ENCODE assay signal across 8 mouse cellular contexts in the genomic region with DNA sequence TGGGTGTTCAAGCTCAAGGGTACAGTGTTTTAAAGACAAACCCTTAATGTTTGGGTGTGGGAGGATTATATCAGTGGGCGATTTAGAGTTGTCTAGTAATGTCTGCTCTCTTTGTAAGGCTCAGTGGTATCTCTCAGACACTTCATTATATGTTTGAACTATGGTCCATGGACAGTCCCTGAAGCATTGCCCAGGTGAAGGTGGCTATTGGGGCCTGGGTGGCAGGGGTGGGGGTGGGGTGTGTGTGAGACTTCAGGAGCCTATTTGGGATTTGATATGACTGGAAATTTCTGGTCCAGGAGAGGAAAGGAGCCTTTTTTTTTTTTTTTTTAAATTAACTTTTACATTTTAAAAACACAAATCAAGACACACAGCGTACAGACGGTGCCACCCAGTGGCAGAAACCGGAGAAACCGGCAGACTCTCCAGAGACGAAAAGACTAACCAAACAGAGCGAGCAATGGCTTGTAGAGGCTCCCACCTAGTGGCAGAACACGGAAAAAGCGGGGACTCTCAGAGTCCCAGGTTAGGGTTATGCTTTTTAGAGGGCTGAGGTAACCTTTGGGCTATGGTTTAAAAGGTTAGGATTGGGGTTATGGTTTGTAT. TPM values are rescaled to one million over a fixed set of nuclear protein-coding genes. Genes with fewer than 3 reads are reported as not detected.
DNase-seq lines count a peak whose midpoint lies in the region; ATAC-seq and TF ChIP-seq lines count a peak whose summit lies in the region.

No protein-coding gene starts in this region.

- no peaks in the 10 kb centered on the region for H3K36me3 ChIP-seq in forebrain, embryonic 14.5 days (ENCODE audit: control insufficient read depth, insufficient read depth, low read length)
- no peaks in the 10 kb centered on the region for H3K36me3 ChIP-seq in thymus, adult 2 months (ENCODE audit: control insufficient read depth, insufficient read depth, low read length)

- no peak overlapping the region for H3K27ac ChIP-seq in forebrain, embryonic 14.5 days (ENCODE audit: low read depth, low read length)
- no peak overlapping the region for H3K27ac ChIP-seq in thymus, adult 2 months (ENCODE audit: control insufficient read depth, insufficient read depth, low read length)

- peak; percentile 86 for TF ChIP-seq CTCF in lung, adult 2 months (IDR thresholded peaks at IDR 0.05; ENCODE audit: insufficient read depth, low read length)
- peak; percentile 70; the same call in 1 of the 2 replicates for TF ChIP-seq CTCF in thymus, adult 2 months (IDR thresholded peaks at IDR 0.05; ENCODE audit: borderline replicate concordance, control insufficient read depth, extremely low read depth, insufficient read depth, low read length, poor library complexity)

- intact Hi-C loops in heart, postnatal 36 days (cut with DNase I), result loop anchor here (1.0 to 10.0 kb wide), 2 partner anchors 45 to 244 kb away; no protein-coding TSS in a partner anchor

- peak; percentile 94 for ATAC-seq in forebrain, embryonic 14.5 days

- WGBS in forebrain, embryonic 14.5 days, result 3% methylated on average over 9 of the region's 9 CpGs
- 2% methylated on average over 9 of the region's 9 CpGs for WGBS in lung, adult 2 months
- 4% methylated on average over 9 of the region's 9 CpGs for WGBS in thymus, adult 2 months

- H3K9ac ChIP-seq in forebrain, embryonic 14.5 days (ENCODE audit: low read length), result no peak overlapping the region

- no peaks in the 10 kb centered on the region for H3K9me3 ChIP-seq in forebrain, embryonic 14.5 days (replicated peaks; ENCODE audit: control insufficient read depth, low read length)

- no peak for TF ChIP-seq POLR2A in lung, adult 2 months (IDR thresholded peaks at IDR 0.05; ENCODE audit: borderline replicate concordance, extremely low read depth, low read depth, low read length)
- TF ChIP-seq POLR2A in thymus, adult 2 months (IDR thresholded peaks at IDR 0.05; ENCODE audit: control insufficient read depth, extremely low read depth, insufficient read depth, low read length, poor library complexity), result no peak

- no peaks in the 10 kb centered on the region for H3K4me1 ChIP-seq in forebrain, embryonic 14.5 days (ENCODE audit: control insufficient read depth, insufficient read depth, low read length)
- H3K4me1 ChIP-seq in lung, adult 2 months (ENCODE audit: control insufficient read depth, insufficient read depth, low read length), result no peaks in the 10 kb centered on the region
- peaks cover 3% of the 10 kb centered on the region for H3K4me1 ChIP-seq in thymus, adult 2 months (replicated peaks; ENCODE audit: control insufficient read depth, insufficient read depth, low read length)

- H3K4me3 ChIP-seq in forebrain, embryonic 14.5 days (ENCODE audit: low read depth, low read length), result no peak overlapping the region
- no peak overlapping the region for H3K4me3 ChIP-seq in lung, adult 2 months (replicated peaks; ENCODE audit: extremely low read depth, low read depth, low read length)
- H3K4me3 ChIP-seq in thymus, adult 2 months (ENCODE audit: control insufficient read depth, insufficient read depth, low read length), result no peak overlapping the region

- no peaks in the 10 kb centered on the region for H3K27me3 ChIP-seq in forebrain, embryonic 14.5 days (replicated peaks; ENCODE audit: control insufficient read depth, insufficient read depth, low read length)
- no peaks in the 10 kb centered on the region for H3K27me3 ChIP-seq in thymus, adult 2 months (ENCODE audit: control insufficient read depth, insufficient read depth, low read length)

- H3K4me2 ChIP-seq in forebrain, embryonic 14.5 days (ENCODE audit: low read length), result no peak overlapping the region

- peak; percentile 75 to 86 for DNase-seq in CD8-positive naive resting alpha-beta T cell, adult 2 months (ENCODE audit: low read depth in 2 of 2, low spot score in 2 of 2)
- DNase-seq in c-Kit-positive CD71-negative TER-119-negative erythroid progenitor cells, embryonic 14.5 days (ENCODE audit: low read depth), result peak; percentile 83
- peak; percentile 94 for DNase-seq in forebrain, embryonic 14.5 days (ENCODE audit: low spot score)
- peak; percentile 79 to 85 for DNase-seq in heart, postnatal 36 days
- DNase-seq in layer of hippocampus, adult 18-20 months (ENCODE audit: low spot score in 2 of 2), result peak; percentile 85 to 96
- DNase-seq in lung, adult 2 months, result peak; percentile 69
- peak; percentile 67 for DNase-seq in ovary, adult 18-20 months (ENCODE audit: low spot score)
- peak; percentile 91 for DNase-seq in thymus, adult 2 months

RNA-seq across cellular contexts. Expression of gene Pdcd1, which starts 26.6 kb away (rescaled TPM):
- not detected in 2 replicates for polyA plus RNA-seq in forebrain, embryonic 14.5 days (2014; fragmentation: Nextera tagmentation; extraction: Ambion mirVana)
- total RNA-seq in heart, postnatal 36 days (2021), result not detected
- under 1 TPM; 0.15 to 0.18 TPM for total RNA-seq in layer of hippocampus, adult 18-20 months (2021)
- 0.07 and 0.16 TPM in 2 replicates for polyA plus RNA-seq in lung, adult 2 months (2012; rRNA removed)
- polyA plus RNA-seq in thymus, adult 2 months (2012; rRNA removed), result 21.8 and 25.0 TPM in 2 replicates

RNA-seq across cellular contexts. Expression of gene Neu4, which starts 58.7 kb away (rescaled TPM):
- polyA plus RNA-seq in forebrain, embryonic 14.5 days (2014; fragmentation: Nextera tagmentation; extraction: Ambion mirVana), result not detected in 2 replicates
- total RNA-seq in heart, postnatal 36 days (2021), result not detected
- 1 to 10 TPM; 7.6 to 9.5 TPM for total RNA-seq in layer of hippocampus, adult 18-20 months (2021)
- polyA plus RNA-seq in lung, adult 2 months (2012; rRNA removed), result not detected in 2 replicates
- not detected in 2 replicates for polyA plus RNA-seq in thymus, adult 2 months (2012; rRNA removed)

Comparison
In these comparisons a context has a peak if more than half of its experiments do, and no peak if none do; other contexts are left out.
1. RNA of gene Pdcd1, which starts 26.6 kb away (polyA plus RNA-seq): 21.8 to 25.0 TPM in thymus, adult 2 months; 0.07 to 0.16 TPM in lung, adult 2 months and not detected in forebrain, embryonic 14.5 days; every median in the first group is over 10 times any median in the second.
2. Peak in every context shown above with its lines, with median percentiles within 50 percentile points of each other: DNase-seq.